Mouse (Mus musculus) lung, adult 2 months (tissue): ENCODE results near the gene Sap18b.

Source experiments
- CTCF ChIP-seq: fragments of 200-500 bp; IDR thresholded peaks from 2 replicates; pipeline ENCODE4 v1.5.1; 2011; ENCODE audit warnings: mild to moderate bottlenecking, low read length, control low read depth; ENCODE audit not compliant: insufficient read depth
- POLR2A ChIP-seq: fragments of 200-500 bp; IDR thresholded peaks from 2 replicates; pipeline ENCODE4 v1.6.1; 2011; ENCODE audit warnings: low read depth, mild to moderate bottlenecking, control low read depth, low read length, borderline replicate concordance; ENCODE audit errors: extremely low read depth

DNA sequence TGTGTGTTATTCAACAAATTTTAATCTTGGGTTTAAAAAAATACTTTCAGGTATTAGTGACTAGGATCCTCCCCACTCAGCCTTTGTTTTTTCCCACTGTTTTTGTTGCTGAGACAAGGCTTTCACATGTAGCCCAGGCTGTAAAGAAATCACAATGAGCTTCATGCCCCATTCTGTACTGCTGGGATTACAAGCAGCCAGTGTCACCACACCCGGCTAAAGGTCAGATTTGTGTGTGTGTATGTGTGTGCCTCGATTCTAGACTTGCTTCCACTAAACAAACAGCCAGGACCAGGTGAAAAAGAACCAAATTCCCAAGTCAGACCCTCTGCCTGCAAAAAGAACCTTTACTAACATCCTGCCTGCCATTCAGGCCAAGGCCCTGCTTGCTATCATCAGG lies 19.7 kb upstream of the Sap18b start:
- TF ChIP-seq POLR2A, result no peak
- no peak for TF ChIP-seq CTCF
